Mouse (Mus musculus): ENCODE measurements at regions not wholly inside any gene's neighbourhood (a gene's known extent, or its start where the extent isn't known, plus 50 kb on each side); places are given as distances from the start of the nearest gene placed in this dataset.

- Histone ChIP-seq H3K4me3 (replicated peaks; ENCODE audit: low read length) (no peak overlapping the region), H3K27ac (no peak overlapping the region), H3K36me3 (replicated peaks; ENCODE audit: control insufficient read depth, insufficient read depth) (no peaks in the 10 kb centered on the region), H3K27me3 (ENCODE audit: control insufficient read depth, insufficient read depth, low read length) (no peaks in the 10 kb centered on the region), H3K9ac (no peak overlapping the region), H3K4me1 (replicated peaks; ENCODE audit: control insufficient read depth, insufficient read depth, low read length) (no peaks in the 10 kb centered on the region), H3K4me2 (replicated peaks) (no peak overlapping the region), H3K9me3 (ENCODE audit: control insufficient read depth, low read length) (no peaks in the 10 kb centered on the region)
- no peak for ATAC-seq (ENCODE audit: low FRiP score)
- 86% methylated on average over 19 of the region's 19 CpGs for WGBS
- DNase-seq (ENCODE audit: low spot score), result no peak
Measured at GRCm38 (mm10) chr13:52273502-52274246, 257.4 kb downstream of the Diras2 start.

- Histone ChIP-seq H3K36me3 (replicated peaks; ENCODE audit: control insufficient read depth, insufficient read depth) (no peaks in the 10 kb centered on the region), H3K27ac (no peak overlapping the region), H3K4me1 (replicated peaks; ENCODE audit: control insufficient read depth, insufficient read depth, low read length) (no peaks in the 10 kb centered on the region), H3K4me3 (replicated peaks; ENCODE audit: low read length) (no peak overlapping the region), H3K9me3 (ENCODE audit: control insufficient read depth, low read length) (no peaks in the 10 kb centered on the region), H3K9ac (no peak overlapping the region), H3K4me2 (replicated peaks) (no peak overlapping the region), H3K27me3 (ENCODE audit: control insufficient read depth, insufficient read depth, low read length) (no peaks in the 10 kb centered on the region)
- no peak for ATAC-seq (ENCODE audit: low FRiP score)
- no peak for DNase-seq (ENCODE audit: low spot score)
- 78% methylated on average over 5 of the region's 5 CpGs for WGBS
Measured at GRCm38 (mm10) chr13:52275196-52275595, 255.9 kb downstream of the Diras2 start.

- H3K27me3 ChIP-seq (ENCODE audit: control insufficient read depth, insufficient read depth, low read length), result no peaks in the 10 kb centered on the region
- H3K9ac ChIP-seq, result no peak overlapping the region
- peak; percentile 86 for DNase-seq (ENCODE audit: low spot score)
- no peaks in the 10 kb centered on the region for H3K9me3 ChIP-seq (ENCODE audit: control insufficient read depth, low read length)
- H3K4me3 ChIP-seq (replicated peaks; ENCODE audit: low read length), result no peak overlapping the region
- peak overlapping the region; percentile 22; the same call in 1 of the 2 replicates for H3K4me2 ChIP-seq (replicated peaks)
- ATAC-seq (ENCODE audit: low FRiP score), result peak; percentile 48; the same call in 1 of the 2 replicates
- H3K27ac ChIP-seq, result no peak overlapping the region
- H3K4me1 ChIP-seq (replicated peaks; ENCODE audit: control insufficient read depth, insufficient read depth, low read length), result no peaks in the 10 kb centered on the region
- H3K36me3 ChIP-seq (replicated peaks; ENCODE audit: control insufficient read depth, insufficient read depth), result no peaks in the 10 kb centered on the region
- 13% methylated on average over 8 of the region's 8 CpGs for WGBS
Measured at GRCm38 (mm10) chr13:52275675-52276074, 255.4 kb downstream of the Diras2 start.

- H3K9ac ChIP-seq, result no peak overlapping the region
- 85% methylated on average over 3 of the region's 3 CpGs for WGBS
- ATAC-seq (ENCODE audit: low FRiP score), result no peak
- H3K4me1 ChIP-seq (replicated peaks; ENCODE audit: control insufficient read depth, insufficient read depth, low read length), result no peaks in the 10 kb centered on the region
- H3K27me3 ChIP-seq (ENCODE audit: control insufficient read depth, insufficient read depth, low read length), result no peaks in the 10 kb centered on the region
- DNase-seq (ENCODE audit: low spot score), result no peak
- no peaks in the 10 kb centered on the region for H3K9me3 ChIP-seq (ENCODE audit: control insufficient read depth, low read length)
- H3K27ac ChIP-seq, result no peak overlapping the region
- H3K4me3 ChIP-seq (replicated peaks; ENCODE audit: low read length), result no peak overlapping the region
- no peak overlapping the region for H3K4me2 ChIP-seq (replicated peaks)
- no peaks in the 10 kb centered on the region for H3K36me3 ChIP-seq (replicated peaks; ENCODE audit: control insufficient read depth, insufficient read depth)
Measured at GRCm38 (mm10) chr13:52277195-52277594, 253.9 kb downstream of the Diras2 start.

GRCm38 (mm10) chr13:52278831-52279230 is 252.2 kb downstream of the Diras2 start:
- DNase-seq (ENCODE audit: low spot score) (no peak), ATAC-seq (ENCODE audit: low FRiP score) (no peak)
- Histone ChIP-seq H3K27ac (no peak overlapping the region), H3K4me1 (replicated peaks; ENCODE audit: control insufficient read depth, insufficient read depth, low read length) (no peaks in the 10 kb centered on the region), H3K4me2 (replicated peaks) (no peak overlapping the region), H3K9ac (no peak overlapping the region), H3K36me3 (replicated peaks; ENCODE audit: control insufficient read depth, insufficient read depth) (no peaks in the 10 kb centered on the region), H3K9me3 (ENCODE audit: control insufficient read depth, low read length) (no peaks in the 10 kb centered on the region), H3K4me3 (replicated peaks; ENCODE audit: low read length) (no peak overlapping the region), H3K27me3 (ENCODE audit: control insufficient read depth, insufficient read depth, low read length) (no peaks in the 10 kb centered on the region)
- 94% methylated on average over 1 of the region's 1 CpGs for WGBS

- Histone ChIP-seq H3K36me3 (replicated peaks; ENCODE audit: control insufficient read depth, insufficient read depth) (no peaks in the 10 kb centered on the region), H3K4me1 (replicated peaks; ENCODE audit: control insufficient read depth, insufficient read depth, low read length) (no peaks in the 10 kb centered on the region), H3K27ac (no peak overlapping the region), H3K9ac (no peak overlapping the region), H3K4me2 (replicated peaks) (no peak overlapping the region), H3K9me3 (ENCODE audit: control insufficient read depth, low read length) (no peaks in the 10 kb centered on the region), H3K27me3 (ENCODE audit: control insufficient read depth, insufficient read depth, low read length) (no peaks in the 10 kb centered on the region), H3K4me3 (replicated peaks; ENCODE audit: low read length) (no peak overlapping the region)
- no peak for DNase-seq (ENCODE audit: low spot score)
- WGBS, result 82% methylated on average over 11 of the region's 11 CpGs
- ATAC-seq (ENCODE audit: low FRiP score), result no peak
Measured at GRCm38 (mm10) chr13:52279281-52279969, 251.7 kb downstream of the Diras2 start.

GRCm38 (mm10) chr13:52279970-52280348 is 251.1 kb downstream of the Diras2 start:
- Histone ChIP-seq H3K27ac (no peak overlapping the region), H3K36me3 (replicated peaks; ENCODE audit: control insufficient read depth, insufficient read depth) (no peaks in the 10 kb centered on the region), H3K4me1 (replicated peaks; ENCODE audit: control insufficient read depth, insufficient read depth, low read length) (no peaks in the 10 kb centered on the region), H3K4me2 (replicated peaks) (no peak overlapping the region), H3K9ac (no peak overlapping the region), H3K4me3 (replicated peaks; ENCODE audit: low read length) (no peak overlapping the region), H3K27me3 (ENCODE audit: control insufficient read depth, insufficient read depth, low read length) (no peaks in the 10 kb centered on the region), H3K9me3 (ENCODE audit: control insufficient read depth, low read length) (no peaks in the 10 kb centered on the region)
- WGBS, result 91% methylated on average over 5 of the region's 5 CpGs
- ATAC-seq (ENCODE audit: low FRiP score) (no peak), DNase-seq (ENCODE audit: low spot score) (no peak)

- H3K4me2 ChIP-seq (replicated peaks), result no peak overlapping the region
- H3K27me3 ChIP-seq (ENCODE audit: control insufficient read depth, insufficient read depth, low read length), result no peaks in the 10 kb centered on the region
- no peaks in the 10 kb centered on the region for H3K9me3 ChIP-seq (ENCODE audit: control insufficient read depth, low read length)
- no peaks in the 10 kb centered on the region for H3K36me3 ChIP-seq (replicated peaks; ENCODE audit: control insufficient read depth, insufficient read depth)
- no peaks in the 10 kb centered on the region for H3K4me1 ChIP-seq (replicated peaks; ENCODE audit: control insufficient read depth, insufficient read depth, low read length)
- no peak overlapping the region for H3K4me3 ChIP-seq (replicated peaks; ENCODE audit: low read length)
- DNase-seq (ENCODE audit: low spot score) (no peak), ATAC-seq (ENCODE audit: low FRiP score) (no peak)
- no peak overlapping the region for H3K27ac ChIP-seq
- H3K9ac ChIP-seq, result no peak overlapping the region
- WGBS, result 76% methylated on average over 2 of the region's 2 CpGs
Measured at GRCm38 (mm10) chr13:52281271-52281670, 249.8 kb downstream of the Diras2 start.

- H3K27me3 ChIP-seq (ENCODE audit: control insufficient read depth, insufficient read depth, low read length), result no peaks in the 10 kb centered on the region
- H3K27ac ChIP-seq, result no peak overlapping the region
- H3K9ac ChIP-seq, result no peak overlapping the region
- no peak overlapping the region for H3K4me2 ChIP-seq (replicated peaks)
- DNase-seq (ENCODE audit: low spot score), result no peak
- ATAC-seq (ENCODE audit: low FRiP score), result no peak
- H3K4me1 ChIP-seq (replicated peaks; ENCODE audit: control insufficient read depth, insufficient read depth, low read length), result no peaks in the 10 kb centered on the region
- H3K36me3 ChIP-seq (replicated peaks; ENCODE audit: control insufficient read depth, insufficient read depth), result no peaks in the 10 kb centered on the region
- WGBS, result 79% methylated on average over 13 of the region's 13 CpGs
- no peak overlapping the region for H3K4me3 ChIP-seq (replicated peaks; ENCODE audit: low read length)
- no peaks in the 10 kb centered on the region for H3K9me3 ChIP-seq (ENCODE audit: control insufficient read depth, low read length)
Measured at GRCm38 (mm10) chr13:52282500-52282899, 248.6 kb downstream of the Diras2 start.
